Mouse (Mus musculus): ENCODE results near the gene Acod1. TPM values are rescaled to one million over a fixed set of nuclear protein-coding genes. Genes with fewer than 3 reads are reported as not detected.

Acod1 gene
- total RNA-seq (2021), result not detected
- long read RNA-seq, experiment 1, result 0 reads
- long read RNA-seq, experiment 2, result 0 reads

DNA sequence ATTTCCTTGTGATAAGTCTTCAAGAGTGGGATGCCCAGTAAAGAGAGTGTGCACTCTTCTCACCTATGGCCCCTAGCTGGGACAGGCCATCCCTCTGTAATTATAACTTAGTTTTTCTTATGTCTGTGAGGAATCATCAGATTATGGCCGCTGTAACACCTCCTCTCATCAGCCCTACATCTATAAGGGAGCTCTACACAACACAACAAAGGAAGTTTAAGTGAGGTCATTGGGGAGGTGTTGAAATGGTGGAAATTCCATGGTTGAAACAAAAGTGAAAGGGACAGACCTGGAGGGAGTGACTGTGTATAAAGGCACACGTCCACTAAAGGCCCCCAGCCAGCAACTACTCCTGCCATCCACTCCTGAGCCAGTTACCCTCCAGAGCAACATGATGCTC is at the start of gene Acod1:
TSS of gene Acod1 (plus strand) at position 301 of the 400 bp plus-strand sequence.
- DNase-seq, result no peak

DNA sequence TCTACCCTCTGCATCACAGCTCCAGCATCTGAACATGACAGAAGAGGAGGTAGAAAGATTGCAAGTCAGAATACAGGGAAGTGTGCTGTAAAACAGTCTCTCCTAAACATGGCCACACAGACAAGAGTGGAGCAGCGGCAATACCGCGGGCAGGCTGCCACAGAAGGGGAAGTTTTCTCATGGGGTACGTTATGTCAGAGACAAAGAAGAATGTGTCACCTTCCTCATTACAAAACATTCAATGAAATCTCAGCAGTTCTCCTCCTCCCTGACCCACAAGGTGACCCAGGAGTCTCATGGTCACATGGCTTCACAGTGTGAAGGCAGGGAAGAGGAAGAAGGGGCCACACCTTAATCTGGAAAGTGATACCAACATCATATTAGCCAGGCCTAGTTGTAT is 39.0 kb upstream of the Acod1 start:
- peak in 1 of 2 experiments; percentile 8 for DNase-seq

DNA sequence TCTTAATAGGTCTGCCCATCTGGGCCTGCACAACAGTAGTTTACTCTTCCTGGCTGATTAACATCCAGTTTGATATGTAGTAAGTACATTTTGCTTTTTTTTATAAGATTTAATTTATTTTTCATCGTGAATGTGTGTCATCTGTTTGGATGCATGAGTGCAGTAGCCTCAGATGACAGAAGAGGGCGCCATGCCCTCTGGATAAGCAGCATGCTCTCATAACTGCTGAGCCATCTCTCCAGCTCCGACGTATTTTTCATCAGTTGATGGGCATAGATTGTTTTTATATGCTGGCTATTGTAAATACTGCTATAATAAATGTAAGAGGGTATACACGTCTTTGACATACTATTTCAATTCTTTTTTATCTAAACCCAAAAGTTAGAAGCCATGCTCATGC is 35.0 kb upstream of the Acod1 start:
- DNase-seq, result peak; percentile 36 to 60

DNA sequence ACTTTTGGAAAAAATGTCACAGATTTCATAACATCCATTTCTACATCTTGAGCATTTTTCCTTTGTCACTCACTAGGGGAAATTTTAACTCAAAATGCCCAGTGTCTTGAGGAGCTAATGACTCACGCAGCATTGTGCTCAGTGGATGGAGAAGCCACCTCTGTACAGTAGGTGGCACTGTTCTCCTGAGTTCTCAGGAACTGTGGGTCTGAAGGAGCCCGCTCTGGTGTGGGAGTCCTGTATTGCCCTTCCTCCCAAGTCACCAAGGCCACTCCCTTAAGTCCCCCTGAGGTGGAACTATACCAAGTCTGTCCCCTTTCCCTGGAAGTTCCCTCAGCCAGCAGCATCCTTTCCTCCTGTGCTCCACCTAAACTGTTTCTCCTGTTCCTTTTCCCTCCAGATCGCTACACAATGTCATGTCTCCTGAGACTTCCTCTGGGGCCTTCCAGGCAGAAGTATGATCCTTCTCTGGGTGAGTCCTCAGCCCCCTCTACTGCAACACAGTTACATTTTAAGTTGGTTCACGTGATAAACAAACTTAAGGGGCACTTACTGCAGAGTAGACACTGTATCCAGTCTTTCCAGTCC is 34.1 kb upstream of the Acod1 start:
- DNase-seq, result peak; percentile 51 to 64

DNA sequence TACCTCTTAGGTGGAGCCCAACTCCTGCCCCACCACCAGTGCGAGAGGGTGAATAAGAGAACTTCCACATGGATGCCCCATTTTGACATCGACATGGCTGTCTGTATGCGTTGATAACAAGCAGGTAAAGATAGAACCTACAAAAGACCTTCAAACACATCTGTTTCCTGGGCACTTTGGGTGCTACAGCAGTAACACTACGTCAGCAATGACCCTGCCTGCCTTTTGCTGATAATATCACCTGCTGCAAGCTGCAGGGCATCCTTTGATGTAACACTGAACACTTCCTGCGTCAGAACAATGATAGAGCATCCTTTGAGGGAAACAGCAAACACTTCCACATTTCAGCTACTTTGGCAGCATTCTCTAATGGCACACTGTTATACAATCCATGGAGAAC is 29.8 kb upstream of the Acod1 start:
- no peak for DNase-seq

DNA sequence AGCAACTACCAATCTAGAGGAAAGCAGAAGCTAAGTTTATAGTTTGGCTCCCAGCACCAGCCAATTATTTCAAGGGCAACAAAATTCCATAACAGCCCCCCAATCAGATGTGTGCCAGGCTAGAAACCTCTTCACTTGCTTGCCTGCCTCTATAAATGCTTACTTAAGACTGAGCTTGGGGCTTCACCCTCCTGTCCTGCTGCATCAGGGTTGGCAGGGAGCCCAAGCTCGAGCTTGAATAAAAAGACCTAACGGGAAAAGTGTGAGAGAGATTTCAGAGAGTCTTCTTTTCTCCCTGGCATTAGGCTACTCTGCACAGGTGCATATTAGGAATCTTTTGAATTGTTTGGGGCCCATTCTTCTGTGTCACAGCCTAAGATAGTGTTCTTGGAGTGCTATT is 26.7 kb upstream of the Acod1 start:
- peak; percentile 24 to 41 for DNase-seq

DNA sequence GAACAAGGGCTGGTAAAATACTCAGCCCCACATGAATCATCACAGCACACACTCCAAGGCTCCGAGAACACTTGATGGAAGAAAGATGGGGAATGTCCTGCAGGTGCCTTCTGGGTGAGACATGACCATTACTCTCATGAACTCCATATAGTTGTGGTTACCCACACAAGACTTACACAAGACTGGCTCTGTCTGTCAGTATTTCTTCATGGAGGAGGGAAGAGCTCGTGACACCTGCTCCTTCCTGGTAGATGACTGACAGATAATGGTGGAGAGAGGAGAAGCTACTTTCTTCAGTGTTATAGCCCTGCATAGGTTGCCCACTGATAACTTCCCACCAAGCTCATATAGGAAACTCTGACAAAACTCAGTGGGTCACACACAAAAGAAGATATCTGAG is 17.6 kb upstream of the Acod1 start:
- no peak for DNase-seq

DNA sequence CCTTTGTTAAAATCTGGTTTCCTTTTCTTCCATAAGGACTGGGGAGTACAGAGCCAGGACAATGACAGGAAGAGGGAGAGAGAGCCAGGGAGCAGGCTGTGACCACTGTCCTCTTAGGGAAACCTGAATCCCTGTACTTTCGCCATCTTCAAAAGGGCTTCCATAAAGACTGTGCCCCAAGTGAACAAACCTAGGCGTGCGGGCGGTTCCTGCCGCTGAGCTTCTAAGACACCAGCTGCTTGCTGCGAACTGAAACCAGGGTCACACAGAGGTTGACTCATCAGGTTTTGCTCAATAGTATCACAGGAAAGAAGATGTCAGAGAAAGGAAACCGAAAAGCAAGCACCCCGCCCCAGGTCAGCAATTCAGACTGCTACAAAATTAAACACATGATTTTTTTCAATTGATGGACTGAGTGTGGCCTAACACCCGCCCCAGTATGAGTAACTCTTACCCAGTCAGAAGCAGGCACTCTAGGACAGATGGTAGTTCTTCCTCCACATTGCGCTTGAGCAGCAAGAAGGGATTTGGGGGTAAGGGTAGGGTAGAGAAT is 13.4 kb upstream of the Acod1 start:
- peak; percentile 57 to 63 for DNase-seq

DNA sequence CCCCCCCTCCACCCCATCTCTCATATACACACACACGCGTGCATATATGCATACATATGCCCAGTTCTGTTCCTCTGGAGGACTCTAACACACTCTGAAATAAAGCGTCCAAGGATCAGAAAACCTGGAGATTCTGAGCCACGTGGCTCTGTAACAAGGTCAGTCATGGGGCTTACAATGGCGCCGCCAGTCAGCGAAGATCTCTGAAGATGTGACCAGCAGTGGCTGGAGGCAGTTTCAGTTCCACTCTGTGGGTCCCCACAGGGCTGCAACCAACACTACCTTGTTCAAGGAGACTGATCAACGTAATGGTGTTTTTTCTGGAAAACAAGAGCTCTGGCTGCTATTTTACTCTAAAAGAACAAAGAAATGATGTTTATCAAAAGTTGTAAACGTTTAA is 12.7 kb upstream of the Acod1 start:
- DNase-seq, result no peak

DNA sequence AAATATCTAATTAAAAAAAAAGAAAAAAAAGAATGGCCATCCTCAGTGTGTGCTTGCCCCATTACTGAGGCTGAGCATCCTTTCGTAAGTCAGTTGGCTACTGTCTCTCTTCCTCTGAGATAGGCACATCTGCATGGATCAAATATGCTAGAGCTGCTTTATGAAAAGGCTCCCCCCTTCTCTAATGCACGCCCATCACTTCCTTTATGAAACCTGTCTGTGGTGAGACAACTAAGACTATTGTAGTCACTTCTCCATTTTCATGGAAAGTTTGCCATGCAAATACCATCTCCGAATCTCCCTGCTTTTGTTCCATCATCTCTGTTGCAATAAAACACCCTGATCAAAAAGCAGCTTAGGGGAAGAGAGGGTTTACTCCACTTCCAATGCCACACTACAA is 9.8 kb upstream of the Acod1 start:
- DNase-seq, result no peak

DNA sequence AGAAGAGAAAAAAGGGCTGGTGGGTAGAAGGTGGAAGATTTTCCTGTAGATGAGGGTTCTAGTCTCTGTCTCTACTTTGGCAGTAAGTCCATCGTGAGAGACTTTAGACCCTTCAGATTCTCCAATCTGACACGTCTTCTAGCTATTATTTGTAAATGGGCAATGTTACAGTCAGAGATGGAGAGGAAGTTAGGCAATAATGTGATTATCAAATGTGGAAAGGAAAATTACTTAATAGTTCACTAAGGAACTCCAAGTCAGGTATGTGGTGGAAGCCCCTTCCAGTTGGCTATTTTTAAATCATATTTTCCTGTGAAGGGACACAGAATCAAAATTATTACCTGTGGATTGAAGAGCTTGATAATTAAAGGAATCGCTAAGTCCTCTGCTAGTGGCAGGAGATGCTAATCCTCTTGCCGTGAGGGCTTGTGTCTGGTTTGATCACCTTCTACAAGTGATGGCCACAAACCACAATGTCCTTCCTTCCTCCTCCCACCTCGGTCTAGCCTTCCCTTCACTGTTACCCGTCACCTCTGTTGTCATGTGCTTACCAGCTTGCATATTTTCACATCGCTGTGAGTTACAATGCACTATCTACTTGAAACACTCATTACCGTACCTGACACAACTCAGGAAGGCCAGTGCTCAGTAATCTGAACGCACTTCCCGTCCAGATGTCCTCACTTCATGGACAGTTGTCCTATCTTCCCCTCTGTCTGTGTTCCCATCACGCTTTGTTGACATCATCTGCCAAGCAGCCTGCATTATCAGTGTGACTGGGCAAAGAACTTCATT is 1.7 kb downstream of the Acod1 start:
- DNase-seq, result no peak

DNA sequence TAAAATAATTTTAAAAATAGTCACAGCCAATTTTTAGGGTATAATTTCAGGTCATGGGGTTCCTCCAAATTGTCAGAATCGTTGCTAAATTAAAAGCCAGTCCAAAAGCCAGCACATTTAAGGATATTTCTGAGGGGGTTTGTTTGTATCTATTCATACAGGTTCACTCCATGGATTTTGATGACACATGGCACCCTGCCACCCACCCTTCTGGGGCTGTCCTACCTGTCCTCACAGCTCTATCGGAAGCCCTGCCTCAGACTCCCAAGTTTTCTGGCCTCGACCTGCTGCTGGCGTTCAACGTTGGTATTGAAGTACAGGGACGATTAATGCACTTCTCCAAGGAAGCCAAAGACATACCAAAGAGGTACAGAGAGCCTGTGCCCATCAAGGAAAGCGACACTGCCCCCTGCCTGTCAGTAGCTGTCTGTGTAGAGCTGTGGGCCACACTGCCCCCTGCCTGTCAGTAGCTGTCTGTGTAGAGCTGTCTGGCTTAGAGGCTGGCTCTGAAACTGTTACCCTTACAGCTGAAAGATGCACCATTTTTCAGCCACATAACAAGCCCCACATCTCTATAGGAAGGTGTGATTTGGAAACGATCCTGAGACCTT is 4.5 kb downstream of the Acod1 start:
- DNase-seq, result peak; percentile 87 to 90

DNA sequence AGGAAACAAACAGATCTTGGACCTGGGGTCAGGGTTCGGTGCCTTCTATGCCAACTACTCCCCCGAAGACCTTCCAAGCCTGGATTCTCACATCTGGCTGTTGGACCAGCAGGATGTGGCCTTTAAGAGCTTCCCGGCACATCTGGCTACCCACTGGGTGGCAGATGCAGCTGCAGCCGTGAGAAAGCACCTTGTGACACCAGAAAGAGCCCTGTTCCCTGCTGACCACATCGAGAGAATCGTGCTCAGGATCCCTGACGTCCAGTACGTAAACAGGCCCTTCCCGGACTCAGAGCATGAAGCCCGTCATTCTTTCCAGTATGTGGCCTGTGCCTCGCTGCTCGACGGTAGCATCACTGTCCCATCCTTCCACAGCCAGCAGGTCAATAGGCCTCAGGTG is 8.0 kb downstream of the Acod1 start:
- DNase-seq, result no peak

DNA sequence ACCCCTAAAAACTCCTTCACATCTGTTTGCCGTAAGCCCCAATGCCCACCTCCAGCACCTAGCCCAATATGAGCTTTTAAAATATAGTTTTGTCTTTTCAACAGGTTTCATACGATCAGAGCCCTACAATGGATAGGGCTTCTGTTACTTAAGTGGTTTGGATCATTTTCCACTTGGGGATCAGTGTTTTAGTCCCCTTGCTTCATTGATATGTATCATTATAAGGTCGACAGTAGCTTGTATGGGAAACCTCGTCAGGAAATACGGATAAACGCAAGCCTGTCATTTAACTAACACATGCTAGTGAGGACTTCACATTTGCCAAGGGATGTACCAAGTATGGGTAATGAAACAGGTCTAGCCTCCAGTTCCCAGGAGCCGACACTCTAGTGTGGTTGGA is 9.8 kb downstream of the Acod1 start:
- no peak for DNase-seq

DNA sequence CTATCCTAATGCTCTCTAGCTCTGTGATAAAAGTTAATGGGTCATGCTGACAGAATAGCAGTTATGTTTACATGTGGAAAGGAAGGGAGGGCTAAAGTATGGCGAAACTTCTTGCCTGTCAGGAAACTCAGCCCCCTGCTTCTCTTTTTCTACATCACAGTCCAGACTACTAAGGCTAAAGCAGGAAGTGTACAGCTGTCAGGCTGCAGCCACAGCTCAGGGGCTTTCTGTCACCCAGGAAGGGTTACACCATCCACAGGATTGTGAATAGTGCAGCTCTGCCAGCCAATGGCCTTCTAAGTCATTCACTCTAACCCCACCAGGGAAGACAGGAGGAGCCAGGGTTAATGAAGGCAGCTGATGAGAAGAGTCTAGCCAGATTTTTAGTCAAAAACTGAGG is 12.2 kb downstream of the Acod1 start:
- no peak for DNase-seq

DNA sequence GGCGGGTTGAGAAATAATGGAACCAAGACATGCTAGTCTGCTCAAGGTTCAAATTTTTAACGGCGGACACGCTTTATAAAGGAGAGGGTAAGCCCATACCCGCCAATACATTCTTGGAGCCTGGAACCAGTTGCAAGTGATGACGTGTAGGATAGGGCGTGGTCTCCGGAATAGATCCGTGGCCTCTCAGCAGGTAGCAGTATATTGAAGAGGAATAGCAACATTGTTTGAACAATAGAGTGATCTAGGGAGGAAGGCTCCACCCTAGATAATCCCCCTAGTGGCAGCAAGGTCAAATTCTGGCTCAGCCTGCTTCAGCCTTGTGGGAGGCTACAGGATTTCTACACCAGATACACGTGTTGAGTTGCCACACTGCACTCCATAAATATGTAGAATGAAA is 12.7 kb downstream of the Acod1 start:
- no peak for DNase-seq

DNA sequence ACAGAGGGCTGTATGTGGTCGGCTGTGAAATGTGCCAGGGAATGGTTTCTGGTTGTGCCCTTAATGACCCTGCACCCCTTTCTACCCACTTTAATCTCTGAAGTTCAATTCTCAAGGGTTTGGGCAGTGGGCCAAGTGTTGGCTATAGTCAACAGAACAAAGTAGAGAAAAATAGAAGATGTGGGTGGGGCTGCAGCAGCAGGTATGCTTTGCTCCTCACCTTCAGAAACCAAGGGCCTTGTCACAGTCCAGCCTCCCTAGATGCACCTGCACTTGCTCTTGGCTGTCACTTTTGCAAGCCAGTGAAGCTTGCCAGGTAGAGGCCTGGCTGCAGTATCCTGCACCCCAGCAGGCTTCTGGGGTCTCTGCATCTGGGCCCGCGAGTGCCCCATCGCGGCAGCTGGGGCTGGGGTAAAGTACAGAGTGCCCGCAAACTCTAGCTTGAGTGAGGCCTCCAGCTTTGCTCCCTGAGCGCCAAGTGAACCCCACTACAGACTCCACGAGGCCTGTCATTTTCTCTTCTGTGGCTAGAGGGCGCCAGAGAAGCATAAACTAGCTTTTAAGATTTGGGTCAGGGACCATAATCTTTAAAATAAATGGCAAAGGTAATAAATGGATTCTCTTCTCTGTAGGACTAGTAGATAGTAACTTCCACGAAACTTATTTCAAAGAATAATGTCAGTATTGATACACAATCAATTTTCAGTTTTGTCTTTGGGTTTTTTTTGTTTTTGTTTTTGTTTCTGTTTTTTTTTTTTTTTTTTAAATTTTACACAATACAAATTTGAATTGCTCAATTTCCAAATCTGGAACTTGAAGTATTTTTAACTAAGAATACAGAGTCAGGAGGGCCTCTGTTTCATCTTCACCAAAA is 18.8 kb downstream of the Acod1 start:
- DNase-seq, result peak; percentile 78 to 82

DNA sequence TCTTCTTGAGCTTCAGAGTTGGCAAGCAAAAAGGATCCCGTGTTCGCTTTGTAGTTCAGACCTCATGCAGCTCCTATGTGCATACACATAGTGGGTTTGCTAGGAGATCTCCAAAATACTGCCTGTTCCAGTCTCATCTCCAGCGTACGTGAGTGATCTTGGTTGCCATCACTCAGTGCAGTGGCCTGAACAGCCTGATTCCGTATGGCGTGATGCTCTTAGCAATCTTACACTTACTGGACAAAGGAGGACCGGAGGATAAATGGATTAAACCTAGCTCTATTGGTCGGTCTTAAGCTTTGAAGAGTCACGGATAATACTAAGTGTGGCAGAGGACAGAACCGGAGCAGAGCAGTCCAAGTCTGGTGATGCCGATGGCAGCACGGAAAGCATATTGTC is 22.7 kb downstream of the Acod1 start:
- no peak for DNase-seq

DNA sequence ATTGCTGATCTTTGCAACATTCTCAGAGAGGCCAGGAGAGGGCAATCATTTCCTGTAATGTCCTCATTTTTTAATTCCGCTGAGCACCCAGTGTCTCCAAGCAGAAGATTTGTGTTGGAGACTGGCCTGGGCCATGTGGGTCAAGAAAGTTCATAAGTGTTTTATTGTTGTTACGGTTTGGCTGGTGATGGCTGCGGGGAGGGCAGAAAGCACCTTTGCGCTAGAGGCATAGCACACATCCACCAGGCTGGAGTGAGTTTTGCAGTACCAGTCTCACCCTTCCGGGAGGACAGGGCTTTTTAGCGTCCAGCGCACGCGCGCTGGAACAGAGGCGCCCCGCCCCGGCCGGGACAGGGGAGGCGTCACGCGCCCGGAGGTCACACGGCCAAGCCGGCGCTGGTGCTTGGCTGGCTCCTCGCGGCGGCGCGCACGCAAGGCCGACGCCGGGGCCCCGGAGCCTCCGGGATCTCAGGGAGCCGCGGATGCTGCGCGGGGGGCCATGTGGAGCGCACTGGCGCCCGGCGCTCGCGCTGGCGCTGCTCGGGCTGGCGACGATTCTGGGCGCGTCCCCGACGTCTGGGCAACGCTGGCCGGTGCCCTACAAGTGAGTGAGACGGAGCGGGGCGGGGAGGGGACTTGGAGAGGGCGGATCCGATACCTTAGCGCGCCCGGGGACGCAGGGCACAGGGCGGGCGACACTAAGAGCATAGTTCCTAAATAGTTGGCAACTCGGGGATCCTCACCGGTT is 23.3 kb downstream of the Acod1 start, which contains the start of gene Cln5:
TSS of gene Cln5 (plus strand) at position 353 of the 748 bp plus-strand sequence.
- DNase-seq, result peak; percentile 98

DNA sequence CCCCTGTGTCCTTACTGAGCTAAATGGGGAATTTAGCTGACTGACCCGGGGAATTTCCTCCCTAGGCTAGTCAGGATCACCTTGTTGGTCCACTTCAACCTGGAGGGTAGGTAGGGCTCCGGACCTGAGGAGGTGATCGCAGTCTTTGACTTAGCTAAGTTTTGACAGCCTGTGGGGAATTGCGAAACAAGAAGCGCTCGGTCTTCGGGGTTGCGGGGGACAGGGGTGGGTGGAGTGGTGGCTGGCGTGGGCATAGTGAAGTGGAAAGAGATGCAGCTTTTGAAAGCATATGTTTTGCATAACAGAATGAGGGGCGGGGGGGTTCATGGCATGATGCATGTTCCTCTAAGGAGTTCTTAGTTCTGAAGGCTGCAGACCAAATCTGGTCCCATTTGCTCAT is 24.0 kb downstream of the Acod1 start:
- peak; percentile 21 to 27 for DNase-seq

DNA sequence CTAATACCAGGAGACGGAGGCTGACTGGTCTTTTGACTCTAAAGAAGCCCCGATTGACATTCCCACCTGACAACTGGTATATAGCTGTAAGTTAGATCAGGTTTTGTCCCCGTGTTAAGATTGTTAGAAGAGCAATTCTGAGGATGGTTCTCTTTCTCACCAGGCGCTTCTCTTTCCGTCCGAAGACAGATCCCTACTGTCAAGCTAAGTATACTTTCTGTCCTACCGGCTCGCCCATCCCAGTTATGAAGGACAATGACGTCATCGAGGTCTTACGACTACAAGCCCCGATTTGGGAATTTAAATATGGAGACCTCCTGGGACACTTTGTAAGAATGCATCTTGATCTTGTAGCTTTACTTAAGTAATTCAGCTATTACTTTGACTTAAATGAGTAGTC is 24.7 kb downstream of the Acod1 start:
- DNase-seq, result no peak
